Mouse (Mus musculus) heart, adult 8-10 months (tissue): ENCODE data around the gene Gm11541. TPM values are rescaled to one million over a fixed set of nuclear protein-coding genes. Genes with fewer than 3 reads are reported as not detected.

Experiments used
- total RNA-seq, 4 experiments: library from RNA; stranded (reverse); gene quantifications; 2 replicates each; pipeline ENCODE4 v1.2.4; 2022

The Gm11541 gene
- total RNA-seq, 4 experiments from 2014 or later = not detected

Other genes starting within 250 kb of the Gm11541 start
- gene Cacna1g, start 230.3 kb downstream of the Gm11541 start, total RNA-seq = 10 to 100 TPM in 3 of 4 experiments, 1 to 10 TPM in 1; 6.7 to 14.6 (median 12.5) TPM
- gene Spata20, start 218.3 kb downstream of the Gm11541 start, total RNA-seq = under 1 TPM; 0.09 to 0.63 (median 0.40) TPM
- gene Epn3, start 204.5 kb downstream of the Gm11541 start, total RNA-seq = 10 to 100 TPM; 21.3 to 28.5 (median 25.1) TPM
- gene Mycbpap, start 182.8 kb downstream of the Gm11541 start, total RNA-seq = 1 to 10 TPM in 3 of 4 experiments, under 1 TPM in 1; 0.75 to 2.3 (median 1.4) TPM
- 10 to 100 TPM in 2 of 4 experiments, 1 to 10 TPM in 2; 8.3 to 11.5 (median 10.1) TPM for gene Rsad1, start 155.2 kb downstream of the Gm11541 start, total RNA-seq
- gene Chad, start 139.5 kb downstream of the Gm11541 start, total RNA-seq = 1 to 10 TPM in 2 of 4 experiments, under 1 TPM in 2; 0.43 to 2.4 (median 0.86) TPM
- gene Acsf2, start 102.6 kb downstream of the Gm11541 start, total RNA-seq = 10 to 100 TPM; 25.6 to 34.8 (median 30.1) TPM
- 10 to 100 TPM; 25.5 to 31.1 (median 28.2) TPM for gene Lrrc59, start 74.7 kb downstream of the Gm11541 start, total RNA-seq
- 10 to 100 TPM; 59.3 to 66.6 (median 63.0) TPM for gene Mrpl27, start 50.7 kb downstream of the Gm11541 start, total RNA-seq
- gene Eme1, start 50.5 kb downstream of the Gm11541 start, total RNA-seq = under 1 TPM in 1 of 4 experiments, not detected in 3; 0.44 TPM
- 10 to 100 TPM in 1 of 4 experiments, 1 to 10 TPM in 3; 5.4 to 10.1 (median 7.3) TPM for gene Xylt2, start 27.0 kb downstream of the Gm11541 start, total RNA-seq
- gene Cdc34b, start 37.3 kb upstream of the Gm11541 start, total RNA-seq = under 1 TPM; 0.52 to 0.97 (median 0.88) TPM
- gene Tmem92, start 78.2 kb upstream of the Gm11541 start, total RNA-seq = not detected
- gene Col1a1, start 231.7 kb upstream of the Gm11541 start, total RNA-seq = 10 to 100 TPM; 23.3 to 50.4 (median 39.8) TPM